Mouse (Mus musculus) urinary bladder, postnatal 14 days (tissue): Measurements from ENCODE around the gene Kdm6b.

ENCODE experiments used
- DNase-seq: peaks from one replicate; pipeline ENCODE4 v3.0.0; 2021; ENCODE audit warnings: low spot score

Kdm6b gene

DNA sequence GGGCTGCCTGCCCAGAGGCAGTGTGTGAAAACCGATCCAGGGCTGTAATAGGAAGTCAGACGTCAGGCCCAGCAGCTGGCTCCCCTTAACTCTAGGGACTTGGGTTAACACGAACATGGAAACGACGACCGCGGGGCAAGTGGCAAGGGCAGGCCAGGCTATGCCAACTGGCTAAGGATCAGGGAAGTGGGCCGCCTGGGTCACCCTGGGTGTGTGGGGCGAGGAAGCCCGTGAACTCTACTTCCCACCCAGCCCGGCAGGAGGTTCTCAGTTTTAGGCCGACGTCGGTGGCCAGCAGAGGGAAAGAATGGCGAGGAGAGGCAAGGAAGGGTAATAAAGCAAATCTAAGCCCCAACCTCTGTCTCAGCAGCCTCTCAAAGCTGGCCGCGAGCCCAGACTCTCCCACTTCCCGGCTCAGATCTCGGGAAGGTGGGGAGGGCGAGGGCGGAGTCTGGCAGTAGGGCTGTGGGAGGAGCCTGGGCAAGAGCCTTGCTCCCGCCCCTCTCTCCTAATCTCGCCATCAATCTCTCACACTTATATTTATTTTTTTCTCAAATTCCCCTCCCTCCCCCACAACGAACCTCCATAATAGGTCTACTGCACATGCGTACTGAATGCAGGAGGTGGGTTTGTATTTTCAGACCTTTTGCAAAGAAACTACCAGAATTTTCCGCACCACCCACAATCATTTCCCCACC is 47.2 kb downstream of the Kdm6b start:
- DNase-seq = peak; percentile 99

DNA sequence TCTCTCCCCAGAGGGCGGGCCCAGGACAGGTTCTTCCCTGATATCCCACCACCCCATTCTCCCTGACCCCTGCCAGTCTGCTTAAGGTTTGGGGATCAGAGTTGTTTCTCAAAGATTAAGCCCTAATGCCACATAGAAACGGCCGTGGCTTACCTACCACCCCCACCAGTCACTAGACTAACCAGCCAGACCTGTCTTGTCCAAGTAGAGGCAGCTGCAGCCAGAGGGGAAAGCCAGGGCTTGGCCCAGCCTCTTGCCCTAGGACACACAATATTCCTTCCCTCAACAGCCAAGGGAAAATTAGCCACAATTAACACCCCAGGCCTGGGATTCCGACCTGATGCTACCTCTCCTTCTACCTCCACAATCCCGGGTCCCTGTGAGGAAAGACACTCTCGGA is 47.8 kb downstream of the Kdm6b start:
- peak; percentile 71 for DNase-seq

DNA sequence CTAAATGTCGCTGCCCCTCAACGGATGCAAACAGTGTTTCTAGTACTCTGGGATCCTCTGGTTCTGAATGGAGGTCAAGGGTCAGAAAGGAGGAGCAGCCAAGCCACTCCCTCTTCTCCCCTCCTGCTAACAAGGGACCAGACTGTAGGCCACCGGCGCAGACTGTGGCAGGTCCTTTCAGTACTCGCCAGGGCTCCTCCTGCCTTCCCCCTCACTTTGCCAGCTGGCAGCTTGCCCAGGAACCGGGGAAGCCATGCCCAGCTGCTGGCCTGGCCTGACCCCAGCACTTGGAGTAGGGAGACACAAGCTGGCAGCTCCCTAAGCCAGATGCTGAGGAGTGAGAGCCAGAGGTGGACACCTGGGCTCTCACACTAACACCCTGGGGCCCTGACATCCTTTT is 48.6 kb downstream of the Kdm6b start:
- peak; percentile 95 for DNase-seq

DNA sequence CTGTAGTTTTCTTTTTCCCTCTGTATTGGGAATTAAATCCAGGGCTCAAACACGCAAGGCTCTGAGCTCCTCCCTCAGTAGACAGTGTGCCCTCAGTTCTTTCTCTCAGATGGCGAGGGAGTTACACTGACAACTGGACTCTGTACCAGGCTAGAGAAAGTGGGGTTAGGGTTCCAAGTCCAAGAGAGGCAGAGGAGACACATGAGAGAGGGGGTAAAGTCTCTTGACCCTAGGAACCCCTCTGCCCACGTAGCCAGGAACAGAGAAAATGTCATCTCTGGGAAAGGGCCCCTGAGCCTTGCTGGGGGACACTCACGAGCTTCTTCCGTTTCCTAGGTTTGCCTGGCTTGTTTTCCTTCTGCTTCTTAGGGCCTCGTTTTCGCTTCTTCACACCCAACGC is 49.1 kb downstream of the Kdm6b start:
- DNase-seq = no peak

DNA sequence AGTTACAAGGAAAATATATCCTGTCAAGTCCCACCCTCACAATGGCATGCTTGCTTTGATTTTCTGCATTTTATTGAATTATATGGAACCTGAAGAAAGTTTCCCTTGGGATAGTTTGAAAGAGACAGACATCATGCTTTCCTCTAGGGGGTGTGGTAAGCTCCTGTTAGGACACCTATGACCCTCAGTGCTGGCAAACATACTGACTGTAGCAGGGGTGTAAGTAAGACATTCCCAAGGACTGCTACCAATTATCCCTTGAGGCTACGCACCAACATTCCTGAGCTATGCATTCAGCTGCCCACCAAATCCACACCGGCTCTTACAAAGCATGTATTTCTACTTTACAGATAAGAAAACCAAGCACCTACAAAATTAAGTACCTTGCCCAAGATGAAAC is 51.0 kb downstream of the Kdm6b start:
- DNase-seq = no peak

DNA sequence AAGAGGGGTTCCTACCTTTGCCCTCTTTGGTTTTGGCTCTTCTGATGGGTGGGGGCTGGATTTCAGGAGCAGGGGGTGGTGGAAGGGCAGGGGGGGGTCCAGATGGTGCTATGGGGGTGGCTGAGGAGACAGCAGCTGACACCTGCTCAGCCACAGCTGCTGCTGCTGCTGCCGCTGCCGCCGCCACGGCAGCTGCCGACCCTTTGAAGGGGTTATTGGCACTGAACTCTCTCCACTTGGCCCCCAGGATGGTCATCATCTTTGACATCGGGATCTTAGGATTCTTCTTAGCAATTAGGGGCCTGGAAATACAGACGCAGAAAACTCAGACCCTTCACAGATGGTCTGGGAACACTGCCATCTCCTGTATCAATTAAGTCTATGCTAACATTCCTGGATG is 51.5 kb downstream of the Kdm6b start:
- DNase-seq = no peak

DNA sequence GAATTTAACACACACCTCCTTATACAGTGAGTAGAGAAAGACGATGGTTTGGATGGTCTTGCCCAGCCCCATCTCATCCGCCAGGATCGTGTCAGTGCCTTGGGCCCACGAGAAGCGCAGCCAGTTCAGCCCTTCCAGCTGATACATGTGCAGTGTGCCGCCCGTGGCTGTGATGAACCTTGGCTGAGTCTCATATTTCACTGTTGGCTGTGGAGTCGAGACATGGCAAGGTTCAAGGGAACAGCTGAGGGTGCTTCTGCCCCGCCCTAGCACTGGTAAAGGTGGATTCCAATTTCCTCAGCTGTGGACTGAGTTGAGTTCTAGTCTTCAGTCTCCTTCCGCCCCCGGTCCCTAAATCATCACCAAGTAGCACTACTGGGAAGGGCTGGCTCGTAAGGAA is 55.8 kb downstream of the Kdm6b start:
- DNase-seq = no peak

DNA sequence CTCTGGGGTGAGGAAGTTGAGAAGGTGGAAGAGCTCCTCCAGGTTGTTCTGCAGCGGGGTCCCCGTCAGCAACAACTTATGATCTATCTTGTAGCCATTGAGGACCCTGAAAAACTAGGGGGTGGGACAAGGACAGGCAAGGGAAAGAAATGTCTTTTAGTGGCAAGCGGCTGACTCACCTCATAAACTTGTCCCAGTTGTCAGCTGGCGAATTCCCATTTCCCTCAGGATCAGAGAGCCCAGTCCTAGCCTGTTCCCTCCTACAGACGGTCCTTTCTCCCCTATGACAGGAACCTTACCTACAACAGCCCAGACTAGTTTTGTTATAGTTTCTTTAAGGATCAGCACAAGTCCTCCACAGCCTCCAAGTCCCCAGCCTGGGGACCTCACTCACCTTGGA is 56.9 kb downstream of the Kdm6b start:
- DNase-seq = no peak
